Mouse (Mus musculus) bone marrow, adult 2 months (tissue): ENCODE data around the gene Nav2.

ENCODE experiments used
- CTCF ChIP-seq: fragments of 200-500 bp; IDR thresholded peaks from 2 replicates; pipeline ENCODE4 v1.5.1; 2011; ENCODE audit warnings: low read length, control low read depth; ENCODE audit not compliant: control insufficient read depth, insufficient read depth
- POLR2A ChIP-seq: fragments of 200-500 bp; IDR thresholded peaks from 2 replicates; pipeline ENCODE4 v1.6.1; 2011; ENCODE audit warnings: low read depth, mild to moderate bottlenecking, control low read depth, low read length, borderline replicate concordance; ENCODE audit not compliant: control insufficient read depth

GRCm38 (mm10) chr7:49369006-49369405 lies 460.5 kb downstream of the Nav2 start:
- TF ChIP-seq CTCF, result no peak
- no peak for TF ChIP-seq POLR2A
